Mouse (Mus musculus): ENCODE data around the gene Lamp1. TPM values are rescaled to one million over a fixed set of nuclear protein-coding genes. Genes with fewer than 3 reads are reported as not detected.

Lamp1 gene
- total RNA-seq, 2 experiments from 2014 or later, result 241 to 259 TPM

GRCm38 (mm10) chr8:13199385-13200061 is 40.6 kb downstream of the Lamp1 start:
- DNase-seq, result no peak
- intact Hi-C loops (cut with DNase I), result no loop called here

- intact Hi-C loops (cut with DNase I), result no loop called here
- DNase-seq, result peak; percentile 74
Measured at GRCm38 (mm10) chr8:13200301-13201012, 41.5 kb downstream of the Lamp1 start, which contains the start of gene Grtp1. Grtp1 (minus strand) TSS chr8:13200620.

DNA sequence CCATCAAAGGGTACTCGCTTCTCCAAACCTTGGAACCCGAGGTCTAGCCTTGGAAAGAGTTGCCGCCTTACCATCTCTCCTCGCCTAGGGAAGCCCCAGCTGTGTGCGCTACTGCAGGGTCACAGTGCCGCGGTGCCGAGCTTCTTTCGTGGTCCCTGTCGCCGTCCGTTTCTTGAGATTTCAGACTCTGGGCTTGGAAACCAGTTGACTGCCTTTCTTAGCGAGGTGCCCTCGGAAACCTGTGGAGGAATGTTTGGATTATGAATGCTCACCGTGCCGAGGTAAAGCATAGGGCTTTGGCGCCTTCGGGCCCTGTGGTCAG is 42.0 kb downstream of the Lamp1 start:
- intact Hi-C loops (cut with DNase I), result no loop called here
- DNase-seq, result no peak

DNA sequence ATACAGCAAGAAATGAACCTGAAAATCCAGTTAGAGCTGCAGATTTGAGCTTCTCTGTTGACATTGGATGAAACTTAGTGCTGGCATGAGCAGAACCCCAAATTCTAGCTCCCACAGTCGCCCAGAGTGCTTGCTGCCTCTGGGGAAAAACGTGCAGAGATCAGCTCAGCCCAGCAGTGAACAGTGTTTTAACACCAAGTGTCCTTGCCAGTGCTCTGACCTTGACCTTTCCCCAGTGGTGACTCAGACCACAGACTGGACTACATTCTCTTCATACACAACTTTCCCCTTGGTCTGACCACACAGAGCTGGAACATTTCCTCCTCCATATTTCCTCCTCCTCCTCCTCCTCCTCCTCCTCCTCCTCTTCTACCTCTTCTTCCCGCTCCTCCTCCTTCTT is 43.1 kb downstream of the Lamp1 start:
- DNase-seq, result no peak
- intact Hi-C loops (cut with DNase I), result no loop called here

DNA sequence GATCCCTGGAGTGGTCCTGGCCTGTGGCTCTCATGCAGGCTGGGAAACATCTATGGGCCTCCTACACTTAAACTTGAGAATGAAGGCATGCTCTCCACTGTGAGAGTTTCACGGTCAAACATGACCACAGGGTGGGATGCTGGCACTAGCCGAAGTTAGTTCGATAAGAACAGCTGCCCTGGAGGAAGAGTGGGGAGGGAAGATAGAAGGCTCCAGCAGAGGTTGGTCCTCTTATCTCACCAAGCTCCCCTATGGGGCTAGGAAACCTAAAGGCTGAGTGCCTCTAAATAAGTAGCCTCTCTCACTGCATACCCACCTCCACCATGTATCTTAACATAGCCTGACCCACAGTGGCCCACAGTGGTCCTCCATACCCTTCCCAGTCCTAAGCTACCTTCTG is 43.8 kb downstream of the Lamp1 start:
- intact Hi-C loops (cut with DNase I), result no loop called here
- DNase-seq, result no peak

GRCm38 (mm10) chr8:13203472-13203871 is 44.5 kb downstream of the Lamp1 start:
- DNase-seq, result no peak
- intact Hi-C loops (cut with DNase I), result no loop called here

- intact Hi-C loops (cut with DNase I), result no loop called here
- no peak for DNase-seq
Measured at GRCm38 (mm10) chr8:13204371-13205140, 45.6 kb downstream of the Lamp1 start.

DNA sequence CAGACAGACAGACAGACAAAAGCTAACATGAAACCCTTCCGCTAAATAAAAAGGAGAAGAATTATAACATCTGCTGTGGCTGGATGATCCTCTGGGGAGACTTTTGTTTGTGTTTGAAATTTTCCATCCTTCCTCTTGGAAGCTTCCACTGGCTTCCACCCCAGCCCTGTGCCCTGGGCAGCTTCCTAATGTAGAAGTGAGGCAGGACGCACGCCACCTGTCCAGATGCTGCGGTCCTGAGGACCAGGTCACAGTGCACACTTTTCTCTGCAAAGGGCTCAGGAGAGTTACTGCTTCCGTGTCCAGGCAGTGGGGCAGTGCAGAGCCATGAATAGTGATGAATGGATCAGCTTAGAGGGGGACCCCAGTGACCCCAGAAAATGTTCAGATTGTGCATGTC is 46.4 kb downstream of the Lamp1 start:
- DNase-seq, result no peak
- intact Hi-C loops (cut with DNase I), result no loop called here

- intact Hi-C loops (cut with DNase I), result no loop called here
- DNase-seq, result no peak
Measured at GRCm38 (mm10) chr8:13206290-13206689, 47.3 kb downstream of the Lamp1 start.

DNA sequence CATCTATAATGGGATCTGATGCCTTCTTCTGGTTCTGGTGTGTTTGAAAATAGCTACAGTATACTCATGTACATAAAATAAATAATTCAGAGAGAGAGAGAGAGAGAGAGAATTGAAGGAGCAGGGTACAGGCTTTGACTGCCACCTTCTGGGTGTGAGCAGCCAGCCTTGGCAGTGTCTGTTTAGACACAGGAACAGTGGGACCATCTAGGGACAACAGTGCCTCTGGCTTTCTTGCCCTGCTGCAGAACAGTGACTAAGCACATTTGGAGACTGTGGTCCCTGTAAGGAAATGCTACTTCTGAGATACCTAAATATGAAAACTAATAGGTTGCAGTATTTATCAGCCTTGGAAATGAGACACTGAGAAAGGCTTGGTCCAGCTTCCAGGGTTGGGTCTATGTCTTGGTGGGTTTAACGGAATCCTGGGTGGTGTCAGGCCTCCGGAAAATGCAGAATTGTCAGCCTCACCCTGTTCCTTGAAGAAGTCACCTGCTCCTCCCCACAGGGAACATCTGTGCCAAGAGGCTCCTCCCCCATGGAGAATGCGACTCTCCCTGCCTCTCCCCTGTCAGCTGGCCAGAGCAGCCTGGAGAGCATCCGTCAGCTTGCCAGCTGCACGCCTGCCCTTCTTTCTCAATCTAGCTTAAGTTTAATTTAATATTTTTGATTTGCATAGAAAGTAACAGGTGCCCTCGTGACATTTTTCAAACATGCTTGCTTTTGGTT is 49.8 kb downstream of the Lamp1 start:
- intact Hi-C loops (cut with DNase I), result no loop called here
- DNase-seq, result no peak

- DNase-seq, result no peak
- intact Hi-C loops (cut with DNase I), result no loop called here
Measured at GRCm38 (mm10) chr8:13209770-13210169, 50.8 kb downstream of the Lamp1 start.

DNA sequence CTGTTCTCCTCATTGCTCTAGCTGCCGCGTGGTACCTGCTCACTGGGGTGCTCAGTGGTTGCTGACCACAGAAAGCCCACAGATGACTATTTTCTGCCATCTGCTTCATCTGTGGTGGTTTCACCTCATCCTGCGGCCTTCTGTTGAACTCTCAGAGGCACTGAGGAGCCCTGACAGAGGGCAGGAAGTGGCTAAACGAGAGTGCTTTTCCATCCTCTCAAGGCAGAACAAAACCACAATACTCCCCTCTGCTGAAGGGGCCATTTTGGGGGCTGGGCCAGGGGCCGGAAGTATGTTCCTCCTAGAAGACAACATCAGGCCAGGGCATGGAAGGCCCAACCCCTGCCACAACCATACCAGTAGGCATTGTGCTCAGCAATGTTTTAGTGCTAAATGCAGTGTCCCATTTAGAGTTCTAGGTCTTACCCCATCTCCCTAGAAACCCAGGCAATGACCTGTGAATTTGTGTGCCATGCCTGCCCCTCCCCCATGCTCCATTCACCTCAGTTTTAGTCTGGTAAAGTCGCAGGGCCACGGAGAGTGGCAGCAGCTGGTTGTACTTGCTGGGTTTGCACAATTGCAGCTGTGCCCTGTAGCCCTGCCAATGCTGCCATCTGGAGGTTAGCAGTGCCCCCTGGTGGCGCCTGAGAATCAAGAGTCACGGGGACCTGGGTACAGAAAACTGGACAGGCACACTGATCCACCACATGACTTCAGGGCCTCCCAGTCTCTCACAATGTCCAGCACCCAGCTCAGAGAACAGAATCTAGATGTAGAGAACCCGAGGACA is 54.7 kb downstream of the Lamp1 start:
- intact Hi-C loops (cut with DNase I), result no loop called here

DNA sequence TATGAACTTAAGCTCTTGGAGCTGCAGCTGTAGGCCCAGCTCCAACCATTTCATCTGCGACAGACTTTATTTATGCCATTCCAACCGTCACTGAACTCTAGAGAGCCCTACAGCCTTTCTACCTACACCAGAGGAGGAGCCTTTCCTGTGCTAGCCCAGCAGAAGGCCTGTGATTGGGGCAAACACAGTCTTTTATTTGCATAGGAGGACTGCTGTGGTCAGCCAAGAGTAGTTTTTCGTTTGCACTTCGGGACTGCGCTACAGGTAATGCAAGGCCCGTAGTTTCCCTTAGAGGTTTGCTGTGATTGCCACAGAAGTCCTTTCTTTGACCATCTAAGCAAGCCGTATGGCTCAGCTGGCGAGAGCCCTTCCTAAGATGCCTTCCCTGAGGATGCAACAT is 57.4 kb downstream of the Lamp1 start:
- no peak for DNase-seq
- intact Hi-C loops (cut with DNase I), result no loop called here

More for the DNA sequence above, 54.7 kb downstream of the Lamp1 start:
- DNase-seq, result peak; percentile 92

- intact Hi-C loops (cut with DNase I), result no loop called here
- DNase-seq, result no peak
Measured at GRCm38 (mm10) chr8:13217093-13217492, 58.1 kb downstream of the Lamp1 start.

DNA sequence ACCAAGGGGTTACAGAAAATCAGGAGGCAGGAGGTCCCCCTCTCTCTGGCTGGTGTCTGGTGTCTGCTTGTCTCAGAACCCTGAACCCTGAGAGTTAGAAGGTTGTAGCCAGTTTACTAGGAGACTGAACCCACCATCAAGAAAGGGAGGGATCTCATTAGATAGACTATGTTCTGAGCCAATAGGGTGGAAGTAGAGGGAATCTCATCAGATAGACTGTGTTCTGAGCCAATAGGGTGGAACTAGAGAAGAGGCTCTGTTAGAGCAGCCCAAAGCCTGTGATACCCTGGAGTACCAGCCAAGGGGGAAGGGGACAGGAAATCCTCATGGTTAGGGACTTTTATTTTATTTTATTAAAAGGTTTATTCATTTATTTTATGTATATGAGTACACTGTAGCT is 59.0 kb downstream of the Lamp1 start:
- DNase-seq, result no peak
- intact Hi-C loops (cut with DNase I), result no loop called here

- intact Hi-C loops (cut with DNase I), result no loop called here
- DNase-seq, result no peak
Measured at GRCm38 (mm10) chr8:13218441-13218840, 59.5 kb downstream of the Lamp1 start.

GRCm38 (mm10) chr8:13224426-13224825 is 65.5 kb downstream of the Lamp1 start:
- intact Hi-C loops (cut with DNase I), result no loop called here
- DNase-seq, result no peak
